Mouse (Mus musculus): ENCODE results near the gene Ctbs.

The Ctbs gene

GRCm38 (mm10) chr3:146433681-146434350 lies 15.8 kb upstream of the Ctbs start:
- DNase-seq (ENCODE audit: low read depth), result no peak

- DNase-seq (ENCODE audit: low read depth), result no peak
Measured at GRCm38 (mm10) chr3:146434686-146435085, 14.9 kb upstream of the Ctbs start.

DNA sequence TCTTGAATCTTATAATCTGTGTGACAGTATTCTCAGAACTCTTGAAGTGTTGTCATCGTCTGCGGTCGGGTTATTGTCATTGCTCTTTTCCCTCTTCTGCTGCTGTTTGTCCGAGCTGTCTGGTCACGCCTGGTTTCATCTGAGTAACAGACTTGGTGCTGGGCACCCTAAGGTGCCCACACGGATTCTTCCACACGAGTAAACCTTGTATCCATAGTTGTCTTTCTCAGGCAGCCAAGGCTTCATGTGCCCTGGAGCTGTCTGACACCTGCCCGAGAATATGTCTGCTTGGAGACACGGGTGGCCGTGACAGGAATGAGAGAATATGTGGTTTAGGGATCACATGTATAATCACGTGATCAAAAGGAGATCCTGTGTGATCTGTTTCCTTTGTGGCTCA lies 14.1 kb upstream of the Ctbs start:
- DNase-seq (ENCODE audit: low read depth), result no peak

GRCm38 (mm10) chr3:146436114-146436513 lies 13.5 kb upstream of the Ctbs start:
- no peak for DNase-seq (ENCODE audit: low read depth)

GRCm38 (mm10) chr3:146440011-146440410 lies 9.6 kb upstream of the Ctbs start:
- DNase-seq (ENCODE audit: low read depth), result no peak

GRCm38 (mm10) chr3:146440422-146440821 lies 9.2 kb upstream of the Ctbs start:
- no peak for DNase-seq (ENCODE audit: low read depth)

DNA sequence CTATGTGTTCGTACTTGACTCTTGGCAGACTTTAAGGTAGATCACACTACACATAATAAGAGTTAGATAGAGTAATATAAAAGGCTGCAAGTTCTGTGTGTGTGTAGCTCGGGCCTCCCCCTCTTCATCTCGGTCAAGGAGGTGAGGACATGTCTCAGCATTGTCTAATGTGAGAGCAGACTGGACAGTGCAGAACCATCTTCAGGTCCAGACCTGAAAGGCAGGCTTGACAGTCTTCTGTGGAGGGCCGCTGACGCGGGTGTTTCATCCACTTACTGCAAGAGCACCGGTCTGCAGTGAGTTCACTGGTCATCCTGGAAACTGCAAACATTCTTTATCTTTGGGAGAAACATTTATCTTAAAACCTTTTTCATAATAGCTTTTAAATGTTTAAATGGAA lies 7.1 kb upstream of the Ctbs start:
- no peak for DNase-seq (ENCODE audit: low read depth)

DNA sequence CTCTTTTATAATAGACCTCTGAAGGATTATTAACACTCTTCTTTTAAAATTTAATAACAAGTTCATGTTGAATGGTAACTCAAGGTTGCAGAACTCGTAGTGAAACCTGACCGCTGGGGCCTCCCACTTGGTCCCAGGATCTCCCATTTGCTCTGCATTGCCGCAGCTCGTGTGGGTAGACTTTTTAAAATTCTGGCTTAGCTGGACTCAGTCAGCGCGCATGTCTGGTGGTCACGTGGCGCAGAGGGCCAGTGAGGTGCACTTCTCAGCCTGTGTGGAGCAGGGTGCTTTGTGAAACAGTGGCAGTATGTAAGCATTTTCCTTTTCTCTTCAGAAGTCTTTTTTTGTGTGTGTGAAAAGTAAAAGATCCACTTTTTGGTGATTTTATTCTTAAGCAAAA lies 6.7 kb upstream of the Ctbs start:
- no peak for DNase-seq (ENCODE audit: low read depth)

GRCm38 (mm10) chr3:146443380-146443779 lies 6.2 kb upstream of the Ctbs start:
- DNase-seq (ENCODE audit: low read depth), result no peak

GRCm38 (mm10) chr3:146444880-146445279 lies 4.7 kb upstream of the Ctbs start:
- DNase-seq (ENCODE audit: low read depth), result no peak

GRCm38 (mm10) chr3:146447156-146447555 lies 2.4 kb upstream of the Ctbs start:
- no peak for DNase-seq (ENCODE audit: low read depth)

- DNase-seq (ENCODE audit: low read depth), result no peak
Measured at GRCm38 (mm10) chr3:146447598-146447997, 2.0 kb upstream of the Ctbs start.

- no peak for DNase-seq (ENCODE audit: low read depth)
Measured at GRCm38 (mm10) chr3:146448372-146448771, 1.2 kb upstream of the Ctbs start.

DNA sequence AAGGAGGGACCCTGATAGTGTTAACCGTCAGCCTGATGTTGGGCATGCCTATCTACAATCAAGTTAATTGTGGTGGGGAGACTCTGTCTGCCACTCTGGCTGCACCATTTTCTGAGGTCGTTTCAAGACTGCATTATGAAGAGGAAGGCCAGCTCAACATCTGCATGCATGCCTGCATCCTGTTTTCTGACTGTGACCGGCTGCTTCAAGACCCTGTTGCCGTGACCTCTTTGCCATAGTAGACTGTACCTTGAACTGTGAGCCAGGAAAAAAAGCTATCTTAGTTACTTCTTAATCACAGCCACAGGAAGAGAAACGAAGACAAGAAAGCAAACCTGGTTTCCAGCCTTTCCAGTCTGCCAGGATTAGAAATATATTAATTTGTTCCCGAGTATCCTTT lies 626 bp upstream of the Ctbs start:
- no peak for DNase-seq (ENCODE audit: low read depth)

- DNase-seq (ENCODE audit: low read depth), result peak; percentile 91
Measured at GRCm38 (mm10) chr3:146450371-146450841, 811 bp downstream of the Ctbs start.

DNA sequence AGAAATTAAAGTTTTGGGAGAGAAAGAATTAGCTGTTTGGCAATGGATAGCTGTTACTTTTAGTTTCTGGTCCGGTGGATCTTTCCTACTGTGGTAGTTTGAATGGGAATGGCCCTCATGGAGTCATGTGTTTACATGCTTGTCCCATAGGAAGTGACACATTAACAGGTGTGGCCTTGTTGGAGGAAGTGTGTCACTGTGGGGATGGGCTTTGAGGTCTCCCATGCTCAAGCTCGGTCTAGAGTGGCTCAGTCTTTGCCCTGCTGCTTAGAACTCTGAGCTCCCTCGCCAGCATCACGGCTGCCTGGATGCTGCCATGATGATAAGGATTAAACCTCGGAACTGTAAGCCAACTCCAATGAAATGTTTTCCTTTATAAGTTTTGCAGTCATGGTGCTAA lies 1.8 kb downstream of the Ctbs start:
- no peak for DNase-seq (ENCODE audit: low read depth)

DNA sequence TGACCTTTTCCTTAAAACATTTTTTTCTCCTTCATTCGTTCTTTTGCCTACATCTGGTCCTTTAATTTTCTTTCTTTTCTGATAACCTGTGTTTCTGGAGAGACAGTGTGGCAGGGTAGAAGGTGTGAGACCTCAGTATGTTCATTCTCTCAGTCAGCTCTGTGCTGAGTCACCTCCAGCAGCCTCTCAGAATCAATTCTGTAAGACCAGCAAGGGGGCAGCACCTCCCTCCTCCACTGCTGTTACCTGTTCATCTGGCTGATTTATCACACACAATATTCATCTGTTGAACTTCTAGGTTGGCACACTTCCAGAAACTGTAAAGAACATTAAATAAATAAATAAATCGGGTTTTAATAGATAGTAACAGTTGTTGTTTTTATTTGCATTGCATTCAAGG lies 13.3 kb downstream of the Ctbs start:
- no peak for DNase-seq (ENCODE audit: low read depth)

- DNase-seq (ENCODE audit: low read depth), result no peak
Measured at GRCm38 (mm10) chr3:146469226-146469625, 19.6 kb downstream of the Ctbs start.

- DNase-seq (ENCODE audit: low read depth), result no peak
Measured at GRCm38 (mm10) chr3:146472657-146473056, 23.1 kb downstream of the Ctbs start.

DNA sequence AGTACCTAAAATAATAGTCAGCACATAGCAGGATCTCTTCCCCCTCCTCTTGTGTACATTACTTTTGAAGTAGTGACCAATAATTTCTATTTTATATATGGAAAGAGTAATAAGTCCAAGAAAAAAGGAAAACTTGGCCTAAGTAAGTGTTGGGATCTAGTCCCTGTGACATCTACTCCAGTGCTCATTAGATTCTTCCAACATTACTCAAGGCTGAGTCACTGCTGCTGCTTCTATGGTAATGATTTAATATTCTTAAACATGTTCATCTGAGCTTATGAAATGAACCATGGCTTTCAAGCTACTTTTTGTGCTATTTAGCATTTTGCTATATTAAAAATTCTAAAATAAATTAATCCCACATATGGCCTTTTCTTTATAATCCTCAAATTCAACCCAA lies 24.1 kb downstream of the Ctbs start:
- no peak for DNase-seq (ENCODE audit: low read depth)

DNA sequence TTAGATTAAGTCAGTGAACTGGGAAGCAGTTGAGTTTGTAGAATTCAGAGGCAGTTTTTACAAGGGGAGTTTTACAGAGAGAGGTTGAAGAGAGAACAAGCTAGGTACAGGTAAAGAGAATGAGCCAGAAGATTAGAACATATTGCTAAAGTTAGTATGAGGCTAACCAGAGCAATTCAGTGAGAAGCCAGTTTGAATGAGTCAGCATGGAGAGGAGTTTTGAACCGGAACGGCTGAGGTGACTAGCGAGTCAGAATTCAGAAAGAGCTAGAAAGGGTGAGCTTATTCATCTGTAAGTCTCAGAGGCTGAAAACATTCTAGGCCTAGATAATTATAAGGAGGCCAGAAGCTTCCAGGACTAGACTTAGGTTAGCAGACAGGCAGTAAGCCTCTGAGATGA lies 24.8 kb downstream of the Ctbs start:
- no peak for DNase-seq (ENCODE audit: low read depth)

GRCm38 (mm10) chr3:146482044-146482443 lies 32.4 kb downstream of the Ctbs start:
- no peak for DNase-seq (ENCODE audit: low read depth)

- DNase-seq (ENCODE audit: low read depth), result no peak
Measured at GRCm38 (mm10) chr3:146486464-146486863, 36.9 kb downstream of the Ctbs start.

DNA sequence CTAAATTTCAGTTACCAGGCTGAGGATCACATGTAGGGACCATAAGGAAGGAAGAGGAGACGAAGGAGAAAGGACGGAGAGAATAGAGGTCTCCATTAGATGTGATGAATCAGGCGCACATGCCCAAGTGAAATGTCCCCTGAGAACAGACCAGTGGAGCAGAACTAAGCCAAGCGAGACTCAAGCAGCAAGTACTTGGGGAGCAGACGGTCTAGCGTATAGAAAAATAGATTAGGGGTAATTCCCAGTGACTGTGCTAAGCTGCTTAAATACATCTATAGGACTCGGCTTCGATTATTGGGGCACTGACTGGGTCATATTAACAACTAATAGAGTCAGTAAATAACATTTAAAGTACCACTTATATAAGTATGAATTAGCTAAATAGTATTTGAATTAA lies 45.3 kb downstream of the Ctbs start:
- no peak for DNase-seq (ENCODE audit: low read depth)
